Mouse (Mus musculus) CH12.LX (cell line): ENCODE results near the gene Aldh1a2. TPM values are rescaled to one million over a fixed set of nuclear protein-coding genes. Genes with fewer than 3 reads are reported as not detected.
A peak's percentile ranks its signal among the peaks of the same experiment; 100 is the strongest.

Experiments
- DNase-seq: peaks from one replicate; pipeline ENCODE4 v3.0.0-alpha.2; 2013; ENCODE audit errors: extremely low read depth
- H3K27ac ChIP-seq: 2 replicates; pipeline ENCODE4 v1.5.1; 2012; ENCODE audit warnings: low read depth, mild to moderate bottlenecking, control low read depth, moderate library complexity; ENCODE audit not compliant: insufficient read depth
- H3K27me3 ChIP-seq: replicated peaks from 2 replicates; pipeline ENCODE3; 2012; ENCODE audit warnings: inconsistent platforms
- H3K36me3 ChIP-seq, 2 experiments: replicated peaks in 1 of 2; 2 replicates each; pipeline versions ENCODE3 to v1.6.1; 2012; ENCODE audit warnings: inconsistent platforms in 1 of 2, low read length in 1 of 2, mild to moderate bottlenecking in 1 of 2, mixed read lengths in 1 of 2, moderate library complexity in 1 of 2; ENCODE audit not compliant: control insufficient read depth in 1 of 2, insufficient read depth in 1 of 2
- H3K4me1 ChIP-seq, 2 experiments: 2 replicates each; pipeline ENCODE4 v1.6.1; 2012; ENCODE audit warnings: inconsistent platforms in 1 of 2, moderate library complexity in 1 of 2; ENCODE audit not compliant: insufficient read depth in 2 of 2, control insufficient read depth in 1 of 2
- H3K4me2 ChIP-seq: 2 replicates; pipeline ENCODE4 v1.6.1; 2012; ENCODE audit warnings: low read depth, mild to moderate bottlenecking, control low read depth; ENCODE audit not compliant: poor library complexity, insufficient read depth, severe bottlenecking
- H3K4me3 ChIP-seq, 3 experiments: fragments of 150-350 bp in 1 of 3; sonication (generic) in 1 of 3; replicated peaks in 1 of 3; 2 replicates each; pipeline versions ENCODE3 to v1.5.1; 2011 to 2012; ENCODE audit warnings: low read depth in 2 of 3, low read length in 2 of 3, mild to moderate bottlenecking in 2 of 3, moderate library complexity in 2 of 3, control low read depth in 1 of 3, improper control_type of control experiment in 1 of 3, inconsistent platforms in 1 of 3, mixed read lengths in 1 of 3; ENCODE audit not compliant: poor library complexity in 1 of 3
- H3K79me2 ChIP-seq: replicated peaks from 2 replicates; pipeline ENCODE4 v1.6.1; 2012; ENCODE audit warnings: mild to moderate bottlenecking, moderate library complexity; ENCODE audit not compliant: control insufficient read depth, poor library complexity, insufficient read depth, severe bottlenecking; ENCODE audit errors: extremely low read depth
- H3K9ac ChIP-seq: 2 replicates; pipeline ENCODE4 v1.6.1; 2012; ENCODE audit warnings: low read depth, mild to moderate bottlenecking, control low read depth, moderate library complexity; ENCODE audit not compliant: insufficient read depth
- H3K9me3 ChIP-seq: replicated peaks from 2 replicates; pipeline ENCODE3; 2012; ENCODE audit warnings: low read length, inconsistent platforms, mixed read lengths
- BHLHE40 ChIP-seq: IDR thresholded peaks from 2 replicates; pipeline ENCODE4 v1.6.1; 2011; ENCODE audit warnings: mild to moderate bottlenecking, low read depth, low read length, improper control_type of control experiment
- CHD1 ChIP-seq: IDR thresholded peaks from 2 replicates; pipeline ENCODE4 v1.6.1; 2012; ENCODE audit warnings: low read depth, low read length, improper control_type of control experiment, inconsistent platforms
- CTCF ChIP-seq, 2 experiments: IDR thresholded peaks in 1 of 2; conservative IDR thresholded peaks in 1 of 2; 2 replicates each; pipeline ENCODE4 v1.5.1; 2011 to 2012; ENCODE audit warnings: low read depth in 2 of 2, low read length in 2 of 2, improper control_type of control experiment in 1 of 2, inconsistent platforms in 1 of 2, mild to moderate bottlenecking in 1 of 2, moderate library complexity in 1 of 2
- ETS1 ChIP-seq: conservative IDR thresholded peaks from 2 replicates; pipeline ENCODE4 v1.6.1; 2012; ENCODE audit warnings: low read depth, mild to moderate bottlenecking, inconsistent platforms, low read length, improper control_type of control experiment, moderate library complexity
- IRF4 ChIP-seq: IDR thresholded peaks from 2 replicates; pipeline ENCODE4 v1.6.1; 2014; ENCODE audit warnings: low read depth, mild to moderate bottlenecking, inconsistent platforms, low read length, improper control_type of control experiment
- JUN ChIP-seq: IDR thresholded peaks from 2 replicates; pipeline ENCODE4 v1.6.1; 2011; ENCODE audit warnings: low read depth, mild to moderate bottlenecking, low read length, improper control_type of control experiment, moderate library complexity; ENCODE audit not compliant: insufficient read depth
- KAT2A ChIP-seq: IDR thresholded peaks from 2 replicates; pipeline ENCODE4 v1.6.1; 2012; ENCODE audit warnings: low read length, improper control_type of control experiment, inconsistent platforms; ENCODE audit not compliant: insufficient replicate concordance
- MAFK ChIP-seq: IDR thresholded peaks from 2 replicates; pipeline ENCODE4 v1.6.1; 2011; ENCODE audit warnings: low read length, improper control_type of control experiment; ENCODE audit not compliant: insufficient replicate concordance
- MAZ ChIP-seq: IDR thresholded peaks from 2 replicates; pipeline ENCODE4 v1.6.1; 2012; ENCODE audit warnings: low read depth, mild to moderate bottlenecking, inconsistent platforms, low read length, improper control_type of control experiment, moderate library complexity
- MXI1 ChIP-seq: IDR thresholded peaks from 2 replicates; pipeline ENCODE4 v1.6.1; 2011; ENCODE audit warnings: mild to moderate bottlenecking, low read depth, low read length, improper control_type of control experiment
- NELFE ChIP-seq: IDR thresholded peaks from 2 replicates; pipeline ENCODE4 v1.6.1; 2011; ENCODE audit warnings: low read depth, low read length, improper control_type of control experiment
- POLR2AphosphoS2 ChIP-seq: IDR thresholded peaks from 2 replicates; pipeline ENCODE4 v1.6.1; 2011; ENCODE audit warnings: low read depth, low read length, improper control_type of control experiment
- SMC3 ChIP-seq: IDR thresholded peaks from 2 replicates; pipeline ENCODE4 v1.6.1; 2011; ENCODE audit warnings: low read depth, low read length, improper control_type of control experiment
- ZC3H11A ChIP-seq: IDR thresholded peaks from 2 replicates; pipeline ENCODE4 v1.6.1; 2012; ENCODE audit warnings: low read depth, mild to moderate bottlenecking, inconsistent platforms, low read length, improper control_type of control experiment
- dilution Hi-C: fragments of 300-500 bp; cut with MboI; formaldehyde crosslinking; loops from 2 replicates; pipeline ENCODE4 v1.14.3; 2020; ENCODE audit warnings: low sequenced_read_pairs; ENCODE audit not compliant: extremely low pct_unique_long_range_greater_than_20kb, extremely low pct_ligation_motif_present
- in situ Hi-C: fragments of 300-500 bp; cut with MboI; formaldehyde crosslinking; loops from 3 replicates; pipeline ENCODE4 v1.14.3; 2019; ENCODE audit warnings: low sequenced_read_pairs, low pct_ligation_motif_present, low pct_unique_long_range_greater_than_20kb, mixed read lengths
- polyA plus RNA-seq: library from polyadenylated mRNA; unstranded; fragments of >175 nt; gene quantifications from 2 replicates; pipeline ENCODE4 v1.2.1, GENCODE M21; 2012; ENCODE audit warnings: low read depth; ENCODE audit not compliant: insufficient read length
- total RNA-seq, 2 experiments: library from RNA; depleted of rRNA; stranded (reverse); fragments of 300-350 nt in 1 of 2; fragments of >200 nt in 1 of 2; gene quantifications; 2 replicates each; pipeline ENCODE4 v1.2.3; 2012 to 2014

The Aldh1a2 gene
- total and polyA plus RNA-seq, 3 experiments = 0.77 to 11.9 (median 1.4) TPM

DNA sequence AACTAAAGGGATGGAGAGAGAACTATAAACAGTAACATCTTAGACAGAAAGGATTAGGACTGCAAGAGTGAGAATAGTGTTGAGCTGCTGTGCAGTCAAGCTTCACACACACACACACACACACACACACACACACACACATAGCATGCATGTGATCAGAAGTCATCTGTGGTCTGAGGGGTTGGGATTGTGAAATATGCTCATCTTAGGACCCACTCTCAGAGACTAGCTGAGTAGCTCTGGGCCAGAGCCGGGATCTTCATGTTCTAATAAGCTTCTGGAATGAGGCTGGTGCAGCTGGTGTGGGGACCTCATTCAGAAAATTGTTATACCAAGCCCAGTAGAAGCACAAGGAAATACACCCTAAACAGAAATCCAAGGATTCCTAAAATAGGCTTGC, 75.1 kb downstream of the Aldh1a2 start:
- H3K36me3 ChIP-seq = peaks cover 0 to 8% of the 10 kb centered on the region in 2 experiments
- no peaks in the 10 kb centered on the region for H3K79me2 ChIP-seq
- H3K4me1 ChIP-seq = peaks cover 0 to 23% of the 10 kb centered on the region in 2 experiments; a peak in 2 of 4 replicates
- DNase-seq = no peak
- H3K27ac ChIP-seq = no peak overlapping the region
- dilution Hi-C loops (no loop called here), in situ Hi-C loops (no loop called here)
- H3K4me2 ChIP-seq = no peak overlapping the region
- no peaks in the 10 kb centered on the region for H3K9me3 ChIP-seq
- no peaks in the 10 kb centered on the region for H3K27me3 ChIP-seq
- no peak overlapping the region for H3K9ac ChIP-seq
- TF ChIP-seq JUN (no peak), MAFK (no peak)
- H3K4me3 ChIP-seq = no peak overlapping the region

DNA sequence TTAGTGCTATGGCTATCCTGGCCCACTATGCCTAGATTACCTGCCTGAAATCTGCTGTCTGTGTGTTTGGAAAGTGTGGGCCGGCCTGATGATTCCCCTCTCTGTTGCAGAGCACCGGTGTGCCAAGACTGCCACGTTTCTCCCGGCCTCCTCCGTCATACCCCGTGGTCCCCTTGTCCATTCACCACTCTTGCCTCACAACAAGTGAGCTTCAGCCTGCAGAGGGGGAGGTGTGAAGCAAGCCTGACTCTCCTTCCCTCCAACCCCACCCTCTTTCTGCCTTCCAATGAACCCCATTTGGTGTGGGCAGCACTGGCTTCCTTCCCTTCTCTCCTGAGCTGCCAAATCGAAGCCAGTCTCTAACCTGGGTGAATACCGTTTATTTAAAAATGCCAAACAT, 79.9 kb downstream of the Aldh1a2 start:
- Histone ChIP-seq H3K36me3 (no peaks in the 10 kb centered on the region), H3K4me1 (peaks cover 0 to 22% of the 10 kb centered on the region in 2 experiments; a peak in 2 of 4 replicates), H3K9ac (no peak overlapping the region), H3K4me2 (no peak overlapping the region), H3K4me3 (no peak overlapping the region), H3K27me3 (no peaks in the 10 kb centered on the region), H3K9me3 (no peaks in the 10 kb centered on the region), H3K79me2 (no peaks in the 10 kb centered on the region), H3K27ac (no peak overlapping the region)
- DNase-seq = no peak
- dilution Hi-C loops (no loop called here), in situ Hi-C loops (no loop called here)
- TF ChIP-seq BHLHE40 (no peak), CHD1 (no peak), ZC3H11A (no peak), JUN (no peak), ETS1 (no peak), POLR2AphosphoS2 (no peak), NELFE (no peak), MAZ (no peak), KAT2A (no peak), SMC3 (no peak), IRF4 (no peak), MXI1 (no peak)

DNA sequence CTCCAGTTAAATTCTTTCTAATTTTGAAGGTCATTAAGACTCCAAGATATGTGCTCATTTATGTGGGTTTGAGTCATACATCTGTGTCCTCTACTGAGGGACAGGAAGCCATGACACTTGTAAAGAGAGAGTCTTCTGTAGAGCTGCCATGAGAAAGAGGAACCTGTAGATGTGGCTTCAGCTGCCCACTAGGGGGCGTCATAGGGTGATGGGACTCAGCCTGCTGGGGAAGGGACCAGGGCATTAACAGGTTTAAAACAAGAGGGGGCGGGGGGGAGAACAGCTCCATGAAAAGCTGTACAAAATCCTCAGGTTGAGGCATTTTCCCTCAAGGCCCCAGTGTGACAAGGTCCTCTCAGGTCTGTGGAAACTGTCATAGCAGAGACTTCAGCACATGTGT, 88.0 kb downstream of the Aldh1a2 start:
- H3K9ac ChIP-seq = no peak overlapping the region
- dilution Hi-C loops = no loop called here
- TF ChIP-seq SMC3 (peak; percentile 29; the same call in 1 of the 2 replicates), CTCF (conservative IDR thresholded peaks at IDR 0.05 in 1 of 2, IDR thresholded peaks at IDR 0.05 in 1 of 2; ENCODE audit: low read depth in 2 of 2, low read length in 2 of 2) (peak; percentile 21 to 59; a peak in 2 of 4 replicates), CHD1 (no peak)
- TF ChIP-seq, all 38 proteins: peak for 2
- peak; percentile 45 for DNase-seq
- Histone ChIP-seq H3K79me2 (no peaks in the 10 kb centered on the region), H3K9me3 (no peaks in the 10 kb centered on the region), H3K36me3 (no peaks in the 10 kb centered on the region), H3K4me2 (no peak overlapping the region), H3K4me3 (no peak overlapping the region), H3K27ac (no peak overlapping the region), H3K27me3 (no peaks in the 10 kb centered on the region), H3K4me1 (peaks cover 0 to 15% of the 10 kb centered on the region in 2 experiments; a peak in 2 of 4 replicates)
- in situ Hi-C loops = no loop called here
